Mouse (Mus musculus): ENCODE measurements around the gene Gm3854. TPM values are rescaled to one million over a fixed set of nuclear protein-coding genes. Genes with fewer than 3 reads are reported as not detected.
"Not testable (repeated sequence)": the region's sequence is repeated elsewhere in the genome, so short reads cannot be mapped to it uniquely, and the experiment has no call there.

Gm3854 gene
- polyA plus RNA-seq, 1 experiment from 2014 or later, result 0.57 TPM

DNA sequence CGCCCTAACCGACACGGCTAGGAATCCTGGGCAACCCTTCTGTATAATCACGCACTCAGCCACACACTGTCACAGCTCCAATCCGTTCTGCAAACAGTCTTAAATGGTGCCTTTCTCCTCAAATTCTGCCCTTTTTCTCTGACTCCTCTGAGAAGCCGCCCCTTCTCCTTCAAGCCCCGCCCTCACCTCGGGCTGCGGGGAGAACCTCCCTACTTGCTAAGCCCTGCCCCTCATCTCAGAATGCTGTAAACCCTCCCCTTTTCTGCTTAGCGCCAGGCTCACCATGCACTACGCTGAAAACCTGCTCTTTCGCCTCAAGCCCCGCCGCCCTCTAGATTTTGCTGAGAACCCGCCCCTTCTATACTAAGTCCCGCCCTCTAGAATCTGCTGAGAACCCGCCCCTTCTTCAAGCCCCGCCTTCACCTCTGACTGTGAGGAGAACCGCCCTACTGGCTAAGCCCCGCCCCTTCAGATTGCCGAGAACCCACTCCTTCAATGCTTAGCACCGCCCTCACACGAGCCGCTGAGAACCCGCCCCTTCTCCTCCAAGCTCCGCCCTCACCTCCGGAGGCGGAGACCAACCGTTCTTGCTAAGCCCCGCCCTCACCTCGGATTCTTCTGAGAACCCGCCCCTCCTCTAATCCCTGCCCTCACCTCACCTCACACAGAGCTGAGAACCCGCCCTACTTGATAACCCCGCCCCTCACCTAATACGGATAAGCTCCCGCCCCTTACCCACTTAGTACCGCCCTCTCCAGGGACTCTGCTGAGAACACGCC, 18.9 kb downstream of the Gm3854 start:
- peak overlapping the region; percentile 67 for H3K4me3 ChIP-seq
- under 1% methylated on average over 38 of the region's 38 CpGs for WGBS (ENCODE audit: insufficient replicate concordance)
- H3K36me3 ChIP-seq, result no peaks in the 10 kb centered on the region
- peak overlapping the region; percentile 74 for H3K9ac ChIP-seq
- H3K9me3 ChIP-seq (replicated peaks), result no peaks in the 10 kb centered on the region
- peak overlapping the region; percentile 77 for H3K4me2 ChIP-seq
- H3K27me3 ChIP-seq (replicated peaks), result no peaks in the 10 kb centered on the region
- peaks cover 65% of the 10 kb centered on the region for H3K4me1 ChIP-seq
- ATAC-seq, result peak; percentile 85
- H3K27ac ChIP-seq, result peak overlapping the region; percentile 84

- Histone ChIP-seq H3K27me3 (replicated peaks) (no peaks in the 10 kb centered on the region), H3K36me3 (no peaks in the 10 kb centered on the region), H3K4me3 (peak within 1 kb of the TSS; percentile 67), H3K9ac (peak within 1 kb of the TSS; percentile 74), H3K9me3 (replicated peaks) (no peaks in the 10 kb centered on the region), H3K4me1 (peaks cover 71% of the 10 kb centered on the region), H3K27ac (peak within 1 kb of the TSS; percentile 84), H3K4me2 (peak within 1 kb of the TSS; percentile 77)
- under 1% methylated on average over 23 of the region's 23 CpGs for WGBS (ENCODE audit: insufficient replicate concordance)
- peak; percentile 79 for ATAC-seq
Observed at GRCm38 (mm10) chr7:6363047-6363488, 19.5 kb downstream of the Gm3854 start, which contains the start of gene Zfp78. Gene Zfp78 (plus strand): TSS chr7:6363280.

DNA sequence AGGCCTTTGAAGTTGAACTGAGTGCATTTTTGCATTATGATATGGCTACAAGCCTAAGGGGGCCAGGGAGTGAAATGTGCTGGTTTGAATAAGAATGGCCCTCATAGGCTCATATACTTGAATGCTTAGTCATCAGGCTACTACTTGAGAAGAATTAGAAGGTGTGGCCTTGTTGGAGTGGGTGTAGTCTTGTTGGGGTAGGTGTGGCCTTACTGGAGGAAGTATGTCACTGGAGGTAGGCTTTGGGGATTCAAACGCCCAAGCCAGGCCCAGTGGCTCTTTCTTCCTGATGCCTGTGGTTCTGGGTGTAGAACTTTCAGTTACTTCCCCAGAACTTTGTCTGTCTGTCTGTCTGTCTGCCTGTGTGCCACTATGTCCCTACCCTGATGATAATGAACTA, 21.2 kb downstream of the Gm3854 start:
- Histone ChIP-seq H3K27me3 (replicated peaks) (no peaks in the 10 kb centered on the region), H3K27ac (no peak overlapping the region), H3K4me3 (no peak overlapping the region), H3K36me3 (no peaks in the 10 kb centered on the region), H3K4me2 (no peak overlapping the region), H3K4me1 (peaks cover 83% of the 10 kb centered on the region), H3K9ac (no peak overlapping the region), H3K9me3 (replicated peaks) (no peaks in the 10 kb centered on the region)
- WGBS (ENCODE audit: insufficient replicate concordance), result 82% methylated on average over 1 of the region's 1 CpGs
- no peak for ATAC-seq

DNA sequence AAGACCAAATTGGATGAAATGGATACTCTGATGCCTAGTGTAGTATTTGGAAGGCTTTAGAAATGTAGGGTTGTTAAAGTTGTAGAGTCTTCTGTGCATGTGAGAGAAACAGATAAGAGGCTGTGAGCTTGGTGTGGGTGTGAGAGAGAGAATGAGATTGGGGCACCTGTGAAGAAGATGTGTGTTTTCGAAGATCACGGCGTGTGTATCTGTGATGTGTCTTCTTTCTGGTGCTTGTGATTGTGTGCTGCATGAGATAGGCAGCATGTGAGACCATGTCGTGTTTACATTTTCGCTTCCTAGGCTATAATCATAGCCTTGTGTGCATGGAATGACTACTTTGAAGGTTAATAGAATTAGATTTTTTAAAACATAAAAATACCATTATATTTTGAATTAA, 23.6 kb downstream of the Gm3854 start:
- Histone ChIP-seq H3K9ac (no peak overlapping the region), H3K36me3 (no peaks in the 10 kb centered on the region), H3K27ac (peak overlapping the region; percentile 84), H3K27me3 (replicated peaks) (no peaks in the 10 kb centered on the region), H3K4me2 (peak overlapping the region; percentile 44), H3K4me3 (no peak overlapping the region), H3K4me1 (peaks cover 61% of the 10 kb centered on the region), H3K9me3 (replicated peaks) (no peaks in the 10 kb centered on the region)
- WGBS (ENCODE audit: insufficient replicate concordance), result 26% methylated on average over 5 of the region's 5 CpGs
- peak; percentile 16; the same call in 1 of the 2 replicates for ATAC-seq

- WGBS (ENCODE audit: insufficient replicate concordance), result 72% methylated on average over 5 of the region's 5 CpGs
- not testable (repeated sequence) for H3K4me2 ChIP-seq; H3K9me3 ChIP-seq (replicated peaks); H3K9ac ChIP-seq; H3K36me3 ChIP-seq; H3K27me3 ChIP-seq (replicated peaks); ATAC-seq; H3K27ac ChIP-seq; H3K4me3 ChIP-seq
- H3K4me1 ChIP-seq, result peaks cover 53% of the 10 kb centered on the region
Observed at GRCm38 (mm10) chr7:6368146-6368545, 24.6 kb downstream of the Gm3854 start.

DNA sequence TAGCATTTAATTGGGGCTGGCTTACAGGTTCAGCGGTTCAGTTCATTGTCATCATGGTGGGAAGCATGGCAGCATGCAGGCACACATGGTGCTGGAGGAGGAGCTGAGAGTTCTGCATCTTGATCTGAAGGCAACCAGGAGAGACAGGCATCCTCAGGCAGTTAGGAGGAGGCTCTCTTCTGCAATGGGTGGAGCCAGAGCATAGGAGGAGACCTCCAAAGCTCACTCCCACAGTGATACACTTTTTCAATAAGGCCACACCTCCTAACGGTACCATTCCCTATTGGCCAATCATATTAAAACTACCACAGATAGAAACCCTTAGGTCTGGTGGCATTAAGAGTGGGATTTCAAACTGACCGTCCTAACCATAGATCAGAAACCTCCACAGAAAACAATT, 25.9 kb downstream of the Gm3854 start:
- H3K9me3 ChIP-seq (replicated peaks), result no peaks in the 10 kb centered on the region
- no peak overlapping the region for H3K9ac ChIP-seq
- no peaks in the 10 kb centered on the region for H3K27me3 ChIP-seq (replicated peaks)
- peak; percentile 54 for ATAC-seq
- H3K27ac ChIP-seq, result no peak overlapping the region
- H3K4me2 ChIP-seq, result no peak overlapping the region
- WGBS (ENCODE audit: insufficient replicate concordance), result 66% methylated on average over 3 of the region's 3 CpGs
- peaks cover 43% of the 10 kb centered on the region for H3K4me1 ChIP-seq
- H3K4me3 ChIP-seq, result no peak overlapping the region
- no peaks in the 10 kb centered on the region for H3K36me3 ChIP-seq

DNA sequence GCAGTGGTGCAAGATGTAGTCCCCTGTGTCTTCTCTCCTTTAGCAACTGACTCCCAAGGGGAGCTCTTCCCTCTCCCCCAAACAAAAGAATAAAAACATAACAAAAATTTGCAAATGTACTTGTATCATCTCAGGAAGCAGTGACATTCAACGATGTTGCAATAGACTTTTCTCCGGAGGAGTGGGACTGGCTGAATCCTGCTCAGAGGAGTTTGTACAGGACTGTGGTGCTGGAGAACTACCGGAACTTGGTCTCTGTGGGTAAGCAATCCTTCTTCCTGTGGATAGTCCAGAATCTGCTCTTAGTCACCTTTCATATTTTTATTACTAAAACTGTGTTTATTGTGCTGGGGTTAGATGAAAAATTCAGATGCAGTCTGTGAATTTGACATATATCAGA, 29.4 kb downstream of the Gm3854 start:
- ATAC-seq, result no peak
- Histone ChIP-seq H3K9ac (no peak overlapping the region), H3K4me2 (no peak overlapping the region), H3K27ac (no peak overlapping the region), H3K4me1 (peaks cover 18% of the 10 kb centered on the region), H3K9me3 (replicated peaks) (no peaks in the 10 kb centered on the region), H3K27me3 (replicated peaks) (no peaks in the 10 kb centered on the region), H3K36me3 (peaks cover 4% of the 10 kb centered on the region; the same call in 1 of the 2 replicates), H3K4me3 (no peak overlapping the region)
- WGBS (ENCODE audit: insufficient replicate concordance), result 75% methylated on average over 3 of the region's 3 CpGs

DNA sequence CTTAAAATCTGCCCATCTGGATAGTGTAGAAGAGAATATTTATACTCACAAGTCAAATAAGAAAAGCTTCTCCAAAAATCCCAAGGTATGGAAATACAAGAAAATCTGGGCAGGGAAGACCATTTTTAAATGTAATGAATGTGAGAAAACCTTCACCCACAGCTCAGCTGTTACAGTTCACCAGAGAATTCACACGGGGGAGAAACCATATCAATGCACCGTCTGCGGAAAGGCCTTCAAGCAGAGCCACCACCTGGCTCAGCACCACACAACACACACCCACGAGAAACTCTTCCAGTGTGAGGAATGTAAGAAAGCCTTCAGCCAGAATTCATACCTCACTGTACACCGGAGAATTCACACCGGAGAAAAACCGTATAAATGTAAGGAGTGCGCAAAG, 34.9 kb downstream of the Gm3854 start:
- H3K36me3 ChIP-seq, result peaks cover 4% of the 10 kb centered on the region; the same call in 1 of the 2 replicates
- ATAC-seq, result no peak
- 78% methylated on average over 8 of the region's 8 CpGs for WGBS (ENCODE audit: insufficient replicate concordance)
- no peak overlapping the region for H3K4me3 ChIP-seq
- no peak overlapping the region for H3K9ac ChIP-seq
- H3K27me3 ChIP-seq (replicated peaks), result no peaks in the 10 kb centered on the region
- no peak overlapping the region for H3K27ac ChIP-seq
- H3K9me3 ChIP-seq (replicated peaks), result no peaks in the 10 kb centered on the region
- peaks cover 17% of the 10 kb centered on the region for H3K4me1 ChIP-seq
- no peak overlapping the region for H3K4me2 ChIP-seq

GRCm38 (mm10) chr7:6381431-6381830, 37.9 kb downstream of the Gm3854 start:
- Histone ChIP-seq H3K27ac (no peak overlapping the region), H3K27me3 (replicated peaks) (no peaks in the 10 kb centered on the region), H3K4me2 (no peak overlapping the region), H3K4me3 (no peak overlapping the region), H3K36me3 (no peaks in the 10 kb centered on the region; the same call in 1 of the 2 replicates), H3K9ac (no peak overlapping the region), H3K9me3 (replicated peaks) (no peaks in the 10 kb centered on the region), H3K4me1 (peaks cover 25% of the 10 kb centered on the region)
- ATAC-seq, result no peak
- 67% methylated on average over 2 of the region's 2 CpGs for WGBS (ENCODE audit: insufficient replicate concordance)

DNA sequence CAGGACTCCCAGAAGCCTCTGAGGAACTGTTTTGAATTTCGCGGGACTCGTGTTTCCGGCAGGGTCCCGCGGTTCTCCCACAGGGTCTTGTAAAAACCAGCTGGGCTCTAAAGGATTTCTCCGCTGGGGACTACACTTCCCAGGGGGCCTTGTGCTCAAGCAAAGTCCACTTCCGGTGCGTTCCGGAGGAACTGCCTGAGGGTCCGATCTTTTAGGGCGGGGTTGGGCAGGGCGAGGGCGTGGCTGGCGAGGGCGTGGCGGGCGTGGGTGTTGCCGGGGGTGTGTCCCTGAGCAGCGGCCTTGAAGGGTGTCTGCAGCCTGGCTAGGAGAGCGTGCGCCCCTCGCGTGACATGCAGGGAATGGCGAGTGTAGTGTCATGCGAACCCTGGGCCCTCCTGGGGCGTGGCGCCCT, 39.5 kb downstream of the Gm3854 start, which contains the start of gene Zfp28:
Gene Zfp28 (plus strand): TSS at position 252 of the 412 bp plus-strand sequence.
- Histone ChIP-seq H3K36me3 (no peaks in the 10 kb centered on the region; the same call in 1 of the 2 replicates), H3K9ac (peak within 1 kb of the TSS; percentile 64), H3K27ac (peak within 1 kb of the TSS; percentile 46; the same call in 1 of the 2 replicates), H3K27me3 (replicated peaks) (no peaks in the 10 kb centered on the region), H3K9me3 (replicated peaks) (no peaks in the 10 kb centered on the region), H3K4me2 (peak within 1 kb of the TSS; percentile 88), H3K4me1 (peaks cover 25% of the 10 kb centered on the region), H3K4me3 (peak within 1 kb of the TSS; percentile 66)
- WGBS (ENCODE audit: insufficient replicate concordance), result under 1% methylated on average over 28 of the region's 28 CpGs
- peak; percentile 93 for ATAC-seq

DNA sequence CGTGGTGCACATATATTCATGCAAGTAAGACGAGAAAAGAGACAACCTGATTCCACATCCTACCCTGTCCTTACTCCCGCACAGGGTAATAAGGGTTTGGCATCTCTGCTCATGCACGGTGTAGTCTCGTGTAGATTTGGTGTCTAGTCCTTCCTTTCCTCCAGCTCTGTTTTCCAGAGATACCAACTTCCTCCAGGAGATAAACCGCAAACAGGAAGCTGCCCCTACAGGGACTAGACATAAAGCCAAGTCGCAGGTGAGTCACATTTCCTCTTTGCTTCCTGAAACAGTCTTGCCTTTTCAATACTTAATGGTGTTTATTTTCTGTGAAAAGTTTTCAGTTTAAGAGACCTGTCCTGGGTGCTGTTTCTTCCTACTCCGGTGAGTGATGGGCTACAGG, 40.5 kb downstream of the Gm3854 start:
- no peak overlapping the region for H3K9ac ChIP-seq
- H3K27me3 ChIP-seq (replicated peaks), result no peaks in the 10 kb centered on the region
- H3K4me1 ChIP-seq, result peaks cover 25% of the 10 kb centered on the region
- H3K27ac ChIP-seq, result no peak overlapping the region
- H3K4me2 ChIP-seq, result peak overlapping the region; percentile 88
- H3K4me3 ChIP-seq, result no peak overlapping the region
- no peaks in the 10 kb centered on the region; the same call in 1 of the 2 replicates for H3K36me3 ChIP-seq
- H3K9me3 ChIP-seq (replicated peaks), result no peaks in the 10 kb centered on the region
- 19% methylated on average over 8 of the region's 8 CpGs for WGBS (ENCODE audit: insufficient replicate concordance)
- no peak for ATAC-seq

- Histone ChIP-seq H3K9me3 (replicated peaks) (no peaks in the 10 kb centered on the region), H3K9ac (no peak overlapping the region), H3K4me1 (peaks cover 23% of the 10 kb centered on the region), H3K36me3 (no peaks in the 10 kb centered on the region), H3K27ac (no peak overlapping the region), H3K4me3 (no peak overlapping the region), H3K4me2 (no peak overlapping the region), H3K27me3 (replicated peaks) (no peaks in the 10 kb centered on the region)
- no peak for ATAC-seq
- WGBS (ENCODE audit: insufficient replicate concordance), result 83% methylated on average over 8 of the region's 8 CpGs
Observed at GRCm38 (mm10) chr7:6386995-6387394, 43.4 kb downstream of the Gm3854 start.

Data from liver, embryonic 12.5 days (tissue).